Mouse (Mus musculus) forebrain, embryonic 11.5 days (tissue): Measurements from ENCODE around the gene Abcb11. TPM values are rescaled to one million over a fixed set of nuclear protein-coding genes. Genes with fewer than 3 reads are reported as not detected.
A peak's percentile ranks its signal among the peaks of the same experiment; 100 is the strongest.

Experiments
- ATAC-seq: fragments of 200-750 bp; cut with Nextera tagmentation; replicated peaks from 2 replicates; pipeline ENCODE4 v1.8.0; 2017; ENCODE audit warnings: moderate TSS enrichment; ENCODE audit not compliant: low FRiP score
- DNase-seq: peaks from one replicate; pipeline ENCODE4 v3.0.0-alpha.2; 2017; ENCODE audit warnings: low spot score
- H3K27ac ChIP-seq: fragments of 300-500 bp; sonication (generic); 2 replicates; pipeline ENCODE4 v1.5.1; 2014; ENCODE audit warnings: low read depth, low read length
- H3K27me3 ChIP-seq: fragments of 300-500 bp; sonication (generic); 2 replicates; pipeline ENCODE4 v1.6.1; 2014; ENCODE audit warnings: mild to moderate bottlenecking, low read length, mixed read lengths; ENCODE audit not compliant: control insufficient read depth, insufficient read depth
- H3K36me3 ChIP-seq: fragments of 300-500 bp; sonication (generic); 2 replicates; pipeline ENCODE4 v1.6.1; 2014; ENCODE audit warnings: mild to moderate bottlenecking, low read length, moderate library complexity, mixed read lengths; ENCODE audit not compliant: control insufficient read depth, insufficient read depth
- H3K4me1 ChIP-seq: fragments of 300-500 bp; sonication (generic); replicated peaks from 2 replicates; pipeline ENCODE4 v1.6.1; 2014; ENCODE audit warnings: low read length, mixed read lengths; ENCODE audit not compliant: control insufficient read depth, insufficient read depth
- H3K4me2 ChIP-seq: fragments of 300-500 bp; sonication (generic); 2 replicates; pipeline ENCODE4 v1.6.1; 2014; ENCODE audit warnings: low read depth, mild to moderate bottlenecking, low read length, moderate library complexity, mixed read lengths; ENCODE audit not compliant: severe bottlenecking
- H3K4me3 ChIP-seq: fragments of 300-500 bp; sonication (generic); 2 replicates; pipeline ENCODE4 v1.5.1; 2014; ENCODE audit warnings: low read depth, low read length
- H3K9ac ChIP-seq: fragments of 300-500 bp; sonication (generic); 2 replicates; pipeline ENCODE4 v1.6.1; 2014; ENCODE audit warnings: low read length
- H3K9me3 ChIP-seq: fragments of 300-500 bp; sonication (generic); 2 replicates; pipeline ENCODE4 v1.6.1; 2016; ENCODE audit warnings: low read length, mixed read lengths; ENCODE audit not compliant: control insufficient read depth
- WGBS: fragments of 180-500 bp; shearing (Covaris S2); extraction: QIAGEN DNeasy Blood & Tissue Kit; methylation state at CpG from one replicate; pipeline ENCODE4 v1.1.7; 2014; 5-methylcytosine and 5-hydroxymethylcytosine counted together
- polyA plus RNA-seq: library from polyadenylated mRNA; unstranded; fragments of >200 nt; fragmentation: Nextera tagmentation; extraction: Ambion mirVana; gene quantifications from 2 replicates; pipeline ENCODE4 v1.2.1, GENCODE M21; 2014

Gene Abcb11
- polyA plus RNA-seq, 1 experiment from 2014 or later, result not detected

- DNase-seq, result no peak
- H3K9ac ChIP-seq, result no peak overlapping the region
- no peaks in the 10 kb centered on the region for H3K9me3 ChIP-seq
- H3K4me2 ChIP-seq, result no peak overlapping the region
- ATAC-seq, result no peak
- WGBS, result 92% methylated on average over 7 of the region's 7 CpGs
- no peak overlapping the region for H3K27ac ChIP-seq
- no peaks in the 10 kb centered on the region for H3K36me3 ChIP-seq
- H3K27me3 ChIP-seq, result no peaks in the 10 kb centered on the region
- no peak overlapping the region for H3K4me3 ChIP-seq
- H3K4me1 ChIP-seq, result no peaks in the 10 kb centered on the region
These were observed 127.2 kb downstream of the Abcb11 start for GRCm38 (mm10) chr2:69215242-69215641.

GRCm38 (mm10) chr2:69212652-69213051 is 129.8 kb downstream of the Abcb11 start:
- DNase-seq, result no peak
- Histone ChIP-seq H3K27ac (no peak overlapping the region), H3K36me3 (no peaks in the 10 kb centered on the region), H3K27me3 (no peaks in the 10 kb centered on the region), H3K4me2 (no peak overlapping the region), H3K9ac (no peak overlapping the region), H3K4me3 (no peak overlapping the region), H3K9me3 (no peaks in the 10 kb centered on the region), H3K4me1 (no peaks in the 10 kb centered on the region)
- WGBS, result 70% methylated on average over 10 of the region's 10 CpGs
- ATAC-seq, result no peak

GRCm38 (mm10) chr2:69210773-69211172 is 131.6 kb downstream of the Abcb11 start, which contains the start of gene G6pc2:
Gene G6pc2, plus strand, starts transcription at chr2:69211073.
- ATAC-seq (no peak), DNase-seq (no peak)
- Histone ChIP-seq H3K4me1 (no peaks in the 10 kb centered on the region), H3K27me3 (no peaks in the 10 kb centered on the region), H3K27ac (no peak within 1 kb of the TSS), H3K4me3 (no peak within 1 kb of the TSS), H3K36me3 (no peaks in the 10 kb centered on the region), H3K9ac (no peak within 1 kb of the TSS), H3K9me3 (no peaks in the 10 kb centered on the region), H3K4me2 (no peak within 1 kb of the TSS)
- 87% methylated on average over 7 of the region's 7 CpGs for WGBS

- ATAC-seq, result no peak
- Histone ChIP-seq H3K4me2 (no peak overlapping the region), H3K27ac (no peak overlapping the region), H3K9me3 (no peaks in the 10 kb centered on the region), H3K4me1 (no peaks in the 10 kb centered on the region), H3K27me3 (no peaks in the 10 kb centered on the region), H3K4me3 (no peak overlapping the region), H3K9ac (no peak overlapping the region), H3K36me3 (no peaks in the 10 kb centered on the region)
- 90% methylated on average over 3 of the region's 3 CpGs for WGBS
- DNase-seq, result no peak
These were observed 132.7 kb downstream of the Abcb11 start for GRCm38 (mm10) chr2:69209684-69210083.

- peak overlapping the region; percentile 18; the same call in 1 of the 2 replicates for H3K4me2 ChIP-seq
- H3K9ac ChIP-seq, result no peak overlapping the region
- H3K36me3 ChIP-seq, result no peaks in the 10 kb centered on the region; the same call in 1 of the 2 replicates
- H3K9me3 ChIP-seq, result no peaks in the 10 kb centered on the region
- 28% methylated on average over 7 of the region's 7 CpGs for WGBS
- DNase-seq (no peak), ATAC-seq (0 out of 2 replicates have a peak, but pooled peaks have one; percentile 23)
- peak overlapping the region; percentile 81; the same call in 1 of the 2 replicates for H3K4me3 ChIP-seq
- H3K4me1 ChIP-seq, result no peaks in the 10 kb centered on the region
- H3K27ac ChIP-seq, result no peak overlapping the region
- H3K27me3 ChIP-seq, result no peaks in the 10 kb centered on the region
These were observed 135.9 kb downstream of the Abcb11 start for GRCm38 (mm10) chr2:69206523-69206922.

GRCm38 (mm10) chr2:69205791-69206351 is 136.5 kb downstream of the Abcb11 start, which contains the start of gene Spc25:
Gene Spc25, minus strand, starts transcription at chr2:69206194.
- DNase-seq, result peak; percentile 93
- Histone ChIP-seq H3K4me2 (peak within 1 kb of the TSS; percentile 56), H3K36me3 (no peaks in the 10 kb centered on the region; the same call in 1 of the 2 replicates), H3K27me3 (no peaks in the 10 kb centered on the region), H3K27ac (peak within 1 kb of the TSS; percentile 62), H3K9ac (peak within 1 kb of the TSS; percentile 93), H3K9me3 (no peaks in the 10 kb centered on the region), H3K4me3 (peak within 1 kb of the TSS; percentile 81), H3K4me1 (no peaks in the 10 kb centered on the region)
- ATAC-seq, result peak; percentile 99
- under 1% methylated on average over 44 of the region's 46 CpGs for WGBS

- Histone ChIP-seq H3K36me3 (no peaks in the 10 kb centered on the region; the same call in 1 of the 2 replicates), H3K27ac (no peak overlapping the region), H3K9me3 (no peaks in the 10 kb centered on the region), H3K4me3 (peak overlapping the region; percentile 81), H3K9ac (peak overlapping the region; percentile 93), H3K4me2 (peak overlapping the region; percentile 56), H3K27me3 (no peaks in the 10 kb centered on the region), H3K4me1 (no peaks in the 10 kb centered on the region)
- ATAC-seq, result 0 out of 2 replicates have a peak, but pooled peaks have one; percentile 1
- no peak for DNase-seq
- 24% methylated on average over 6 of the region's 6 CpGs for WGBS
These were observed 137.2 kb downstream of the Abcb11 start for GRCm38 (mm10) chr2:69205185-69205584.

- no peak overlapping the region for H3K4me3 ChIP-seq
- no peak overlapping the region for H3K4me2 ChIP-seq
- 93% methylated on average over 5 of the region's 5 CpGs for WGBS
- peaks cover 8% of the 10 kb centered on the region for H3K36me3 ChIP-seq
- no peak overlapping the region for H3K27ac ChIP-seq
- H3K4me1 ChIP-seq, result no peaks in the 10 kb centered on the region
- no peaks in the 10 kb centered on the region for H3K27me3 ChIP-seq
- H3K9me3 ChIP-seq, result no peaks in the 10 kb centered on the region
- no peak overlapping the region for H3K9ac ChIP-seq
- ATAC-seq (no peak), DNase-seq (no peak)
These were observed 148.9 kb downstream of the Abcb11 start for GRCm38 (mm10) chr2:69193555-69193954.

GRCm38 (mm10) chr2:69191059-69191458 is 151.4 kb downstream of the Abcb11 start:
- ATAC-seq (no peak), DNase-seq (no peak)
- peaks cover 8% of the 10 kb centered on the region for H3K36me3 ChIP-seq

More at GRCm38 (mm10) chr2:69191059-69191458, 151.4 kb downstream of the Abcb11 start:
- Histone ChIP-seq H3K9ac (no peak overlapping the region), H3K4me3 (no peak overlapping the region), H3K9me3 (no peaks in the 10 kb centered on the region), H3K4me2 (no peak overlapping the region), H3K27me3 (no peaks in the 10 kb centered on the region), H3K27ac (no peak overlapping the region), H3K4me1 (no peaks in the 10 kb centered on the region)
- 88% methylated on average over 5 of the region's 5 CpGs for WGBS
